ENCODE assay signal across 22 mouse cellular contexts in the genomic region with DNA sequence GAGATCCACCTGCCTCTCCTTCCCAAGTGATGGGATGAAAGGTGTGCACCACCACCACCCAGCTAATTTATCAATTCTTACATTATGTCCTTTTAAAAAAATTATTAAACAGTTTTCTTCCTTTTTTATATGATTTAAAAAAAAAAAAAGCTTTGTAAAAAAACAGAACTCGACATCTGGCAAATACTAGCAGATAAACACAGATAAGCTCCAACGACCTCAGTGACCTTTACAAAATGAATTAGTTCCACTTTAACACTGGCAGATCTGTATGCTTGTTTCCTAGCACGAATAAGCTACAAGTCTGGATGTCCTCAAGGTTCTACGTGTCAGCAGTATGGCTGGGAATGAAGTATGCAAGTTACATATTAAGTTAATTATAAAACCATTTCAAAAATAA.
"Had no signal": no experiment of that assay in that cellular context is flagged by ENCODE, and none has a peak within 500 bp of the region (broad histone marks: within the 10 kb centered on the region; RNA-seq: fewer than 3 reads in every experiment).

No protein-coding gene starts in this region.

- H3K4me2 ChIP-seq: limb, embryonic 13.5 days; lung, embryonic 15.5 days; midbrain, embryonic 13.5 days; neural tube, embryonic 12.5 days; neural tube, embryonic 15.5 days; stomach, embryonic 15.5 days had no signal

- DNase-seq: kidney, adult 18-20 months; kidney, adult 9 months; kidney, postnatal 14 days; kidney, postnatal 4 days; lung, adult 18-20 months; lung, postnatal 10 days; lung, postnatal 36 days; retina, postnatal 1 day; right cerebral cortex, postnatal 25 days; spleen, adult 18-20 months; thymus, postnatal 25 days had no signal

- H3K27me3 ChIP-seq: limb, embryonic 13.5 days; lung, embryonic 15.5 days; megakaryocyte, embryonic 14.5 days; midbrain, embryonic 13.5 days; neural tube, embryonic 12.5 days; neural tube, embryonic 15.5 days; stomach, embryonic 15.5 days had no signal

- H3K27ac ChIP-seq: limb, embryonic 10.5 days; limb, embryonic 13.5 days; lung, embryonic 15.5 days; midbrain, embryonic 10.5 days; midbrain, embryonic 13.5 days; neural tube, embryonic 12.5 days; neural tube, embryonic 15.5 days; stomach, embryonic 15.5 days had no signal

- H3K36me3 ChIP-seq: limb, embryonic 10.5 days; limb, embryonic 13.5 days; lung, embryonic 15.5 days; midbrain, embryonic 10.5 days; midbrain, embryonic 13.5 days; neural tube, embryonic 12.5 days; neural tube, embryonic 15.5 days; stomach, embryonic 15.5 days had no signal

- H3K9ac ChIP-seq: limb, embryonic 13.5 days; lung, embryonic 15.5 days; midbrain, embryonic 13.5 days; neural tube, embryonic 12.5 days; neural tube, embryonic 15.5 days; stomach, embryonic 15.5 days had no signal

- ATAC-seq: inflammation-experienced regulatory T-cells, adult 6 months; intestine, embryonic 16.5 days; midbrain, embryonic 13.5 days had no signal

- H3K9me3 ChIP-seq: limb, embryonic 10.5 days; limb, embryonic 13.5 days; lung, embryonic 15.5 days; megakaryocyte, embryonic 14.5 days; midbrain, embryonic 10.5 days; midbrain, embryonic 13.5 days; neural tube, embryonic 12.5 days; neural tube, embryonic 15.5 days; stomach, embryonic 15.5 days had no signal

- H3K4me3 ChIP-seq: limb, embryonic 10.5 days; limb, embryonic 13.5 days; lung, embryonic 15.5 days; midbrain, embryonic 10.5 days; midbrain, embryonic 13.5 days; neural tube, embryonic 12.5 days; neural tube, embryonic 15.5 days; stomach, embryonic 15.5 days had no signal
